Mouse (Mus musculus) small intestine, adult 2 months (tissue): ENCODE data around the gene Polr2b. TPM values are rescaled to one million over a fixed set of nuclear protein-coding genes. Genes with fewer than 3 reads are reported as not detected.

Experiments
- H3K27ac ChIP-seq: fragments of 200-500 bp; 2 replicates; pipeline ENCODE4 v1.5.1; 2012; ENCODE audit warnings: low read depth, low read length, control low read depth, inconsistent platforms; ENCODE audit not compliant: insufficient read depth
- H3K27me3 ChIP-seq: fragments of 200-500 bp; 2 replicates; pipeline ENCODE4 v1.6.1; 2012; ENCODE audit warnings: mild to moderate bottlenecking, moderate library complexity, low read length, inconsistent platforms; ENCODE audit not compliant: control insufficient read depth, insufficient read depth
- H3K36me3 ChIP-seq: fragments of 200-500 bp; 2 replicates; pipeline ENCODE4 v1.6.1; 2012; ENCODE audit warnings: mild to moderate bottlenecking, low read length, control low read depth, inconsistent platforms; ENCODE audit not compliant: control insufficient read depth, insufficient read depth
- H3K4me1 ChIP-seq: fragments of 200-500 bp; 2 replicates; pipeline ENCODE4 v1.6.1; 2012; ENCODE audit warnings: low read length, inconsistent platforms, mixed read lengths; ENCODE audit not compliant: control insufficient read depth, insufficient read depth, insufficient read length
- H3K4me3 ChIP-seq: fragments of 200-500 bp; 2 replicates; pipeline ENCODE4 v1.5.1; 2012; ENCODE audit warnings: low read depth, mild to moderate bottlenecking, control low read depth, inconsistent platforms, low read length, moderate library complexity
- CTCF ChIP-seq: fragments of 200-500 bp; IDR thresholded peaks from 2 replicates; pipeline ENCODE4 v1.5.1; 2012; ENCODE audit warnings: low read depth, mild to moderate bottlenecking, control low read depth, inconsistent platforms, low read length, moderate library complexity, mixed read lengths; ENCODE audit not compliant: insufficient replicate concordance, insufficient read length; ENCODE audit errors: extremely low read depth
- POLR2A ChIP-seq: fragments of 200-500 bp; IDR thresholded peaks from 2 replicates; pipeline ENCODE4 v1.6.1; 2012; ENCODE audit warnings: low read depth, mild to moderate bottlenecking, control low read depth, inconsistent platforms, low read length, moderate library complexity
- WGBS: fragments of 180-500 bp; shearing (Covaris S2); methylation state at CpG from one replicate; pipeline ENCODE4 v1.1.7; 2018; 5-methylcytosine and 5-hydroxymethylcytosine counted together
- polyA plus RNA-seq: library from polyadenylated mRNA; depleted of rRNA; stranded (reverse); fragments of >200 nt; gene quantifications from 2 replicates; pipeline ENCODE4 v1.2.3, GENCODE M21; 2012

The Polr2b gene
- polyA plus RNA-seq, 1 experiment = 7.6 TPM

- peak overlapping the region; percentile 93 for H3K4me3 ChIP-seq
- 3% methylated on average over 11 of the region's 11 CpGs for WGBS
- H3K27me3 ChIP-seq = no peaks in the 10 kb centered on the region
- peak overlapping the region; percentile 13 for H3K27ac ChIP-seq
- no peak for TF ChIP-seq POLR2A
- no peak for TF ChIP-seq CTCF
- peaks cover 8% of the 10 kb centered on the region; the same call in 1 of the 2 replicates for H3K36me3 ChIP-seq
- no peaks in the 10 kb centered on the region for H3K4me1 ChIP-seq
These were observed 43.0 kb upstream of the Polr2b start for GRCm38 (mm10) chr5:77266886-77267401.

- TF ChIP-seq POLR2A (no peak), CTCF (no peak)
- WGBS = 78% methylated on average over 4 of the region's 4 CpGs
- Histone ChIP-seq H3K27ac (no peak overlapping the region), H3K27me3 (no peaks in the 10 kb centered on the region), H3K36me3 (peaks cover 8% of the 10 kb centered on the region; the same call in 1 of the 2 replicates), H3K4me3 (no peak overlapping the region), H3K4me1 (no peaks in the 10 kb centered on the region)
These were observed 42.5 kb upstream of the Polr2b start for GRCm38 (mm10) chr5:77267441-77267840.

- no peaks in the 10 kb centered on the region for H3K27me3 ChIP-seq
- H3K36me3 ChIP-seq = peaks cover 9% of the 10 kb centered on the region; the same call in 1 of the 2 replicates
- H3K4me3 ChIP-seq = no peak overlapping the region
- WGBS = 97% methylated on average over 30 of the region's 30 CpGs
- no peak for TF ChIP-seq CTCF
- TF ChIP-seq POLR2A = no peak
- no peaks in the 10 kb centered on the region for H3K4me1 ChIP-seq
- no peak overlapping the region for H3K27ac ChIP-seq
These were observed 41.9 kb upstream of the Polr2b start for GRCm38 (mm10) chr5:77267957-77268624.

DNA sequence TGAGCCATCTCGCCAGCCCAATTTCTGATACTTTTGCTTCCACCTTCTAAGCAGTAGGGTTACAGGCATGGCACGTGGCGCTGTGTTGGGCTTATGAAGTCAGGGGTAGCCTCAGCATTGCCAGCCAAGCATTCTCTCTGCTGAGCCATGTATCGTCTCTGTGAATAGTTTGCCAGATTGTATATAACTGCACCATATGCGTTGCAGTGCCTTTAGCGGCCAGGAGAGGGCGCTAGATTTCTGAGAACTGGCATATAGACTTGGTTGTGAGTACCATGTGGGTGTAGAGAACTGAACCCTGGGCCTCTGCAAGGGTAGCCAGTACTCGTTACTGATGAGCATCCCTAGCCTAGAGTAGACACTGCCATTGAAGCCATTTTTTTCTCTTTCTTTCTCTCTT is 40.5 kb upstream of the Polr2b start:
- Histone ChIP-seq H3K27ac (no peak overlapping the region), H3K4me1 (peaks cover 3% of the 10 kb centered on the region; the same call in 1 of the 2 replicates), H3K36me3 (peaks cover 11% of the 10 kb centered on the region; the same call in 1 of the 2 replicates), H3K4me3 (no peak overlapping the region), H3K27me3 (no peaks in the 10 kb centered on the region)
- WGBS = 81% methylated on average over 8 of the region's 8 CpGs
- peak; percentile 51; the same call in 1 of the 2 replicates for TF ChIP-seq CTCF
- TF ChIP-seq POLR2A = no peak

- TF ChIP-seq POLR2A = no peak
- TF ChIP-seq CTCF = no peak
- Histone ChIP-seq H3K27me3 (no peaks in the 10 kb centered on the region), H3K36me3 (peaks cover 24% of the 10 kb centered on the region), H3K27ac (no peak overlapping the region), H3K4me3 (no peak overlapping the region), H3K4me1 (peaks cover 3% of the 10 kb centered on the region; the same call in 1 of the 2 replicates)
- 65% methylated on average over 7 of the region's 7 CpGs for WGBS
These were observed 36.8 kb upstream of the Polr2b start for GRCm38 (mm10) chr5:77273151-77273550.

- H3K36me3 ChIP-seq = peaks cover 29% of the 10 kb centered on the region
- WGBS = 88% methylated on average over 5 of the region's 5 CpGs
- H3K27me3 ChIP-seq = no peaks in the 10 kb centered on the region
- peaks cover 3% of the 10 kb centered on the region; the same call in 1 of the 2 replicates for H3K4me1 ChIP-seq
- TF ChIP-seq POLR2A (no peak), CTCF (no peak)
- no peak overlapping the region for H3K27ac ChIP-seq
- H3K4me3 ChIP-seq = no peak overlapping the region
These were observed 34.0 kb upstream of the Polr2b start for GRCm38 (mm10) chr5:77275950-77276349.

DNA sequence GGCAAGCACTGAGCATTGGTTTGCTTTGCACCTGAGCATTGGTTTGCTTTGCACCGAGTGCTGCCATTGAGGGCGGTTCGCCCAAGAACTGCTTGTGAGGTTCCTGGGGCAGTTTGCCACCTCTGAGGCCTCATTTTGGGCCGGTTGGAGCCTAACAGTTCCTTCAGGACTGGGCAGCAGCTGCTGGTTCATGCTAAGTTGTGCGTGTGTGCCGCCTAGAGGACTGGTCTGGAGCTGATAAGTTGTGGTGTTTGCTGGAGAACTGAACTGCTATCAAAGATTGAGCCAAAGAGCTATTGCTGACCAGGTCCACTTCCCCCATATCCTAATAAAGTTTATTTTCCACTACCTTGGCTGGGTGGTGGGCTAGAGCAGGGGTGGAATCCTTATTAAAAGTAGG is 32.7 kb upstream of the Polr2b start:
- Histone ChIP-seq H3K4me1 (peaks cover 3% of the 10 kb centered on the region; the same call in 1 of the 2 replicates), H3K4me3 (no peak overlapping the region), H3K27me3 (no peaks in the 10 kb centered on the region), H3K36me3 (peaks cover 38% of the 10 kb centered on the region), H3K27ac (no peak overlapping the region)
- 90% methylated on average over 6 of the region's 6 CpGs for WGBS
- TF ChIP-seq CTCF = no peak
- no peak for TF ChIP-seq POLR2A
